Mouse (Mus musculus): ENCODE measurements around the gene Cacna2d4. TPM values are rescaled to one million over a fixed set of nuclear protein-coding genes. Genes with fewer than 3 reads are reported as not detected.

Cacna2d4 gene
- total RNA-seq, 2 experiments from 2014 or later: 1.8 to 2.5 TPM

GRCm38 (mm10) chr6:119377613-119378012 lies 141.3 kb downstream of the Cacna2d4 start:
- DNase-seq (ENCODE audit: extremely low spot score in 1 of 2, low spot score in 1 of 2): no peak

DNA sequence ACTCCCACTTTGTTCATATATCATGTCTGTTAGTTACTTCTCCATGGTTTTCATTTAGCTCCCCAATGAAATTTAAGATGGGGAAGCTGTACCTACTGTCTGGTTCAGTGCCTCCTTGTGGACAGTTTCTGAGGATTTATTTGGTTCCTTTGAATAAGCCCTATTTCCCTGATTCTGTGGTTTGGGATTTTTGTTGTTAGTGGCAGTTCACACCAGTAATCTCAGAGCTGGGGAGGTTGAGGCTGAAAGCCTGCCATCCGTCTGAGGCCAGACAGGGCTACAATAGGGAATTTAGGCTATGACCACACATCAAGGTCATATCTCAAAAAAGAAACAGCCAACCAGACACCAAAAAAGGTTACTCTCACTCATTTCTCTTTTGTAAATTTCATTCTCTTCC lies 142.3 kb downstream of the Cacna2d4 start:
- DNase-seq (ENCODE audit: extremely low spot score in 1 of 2, low spot score in 1 of 2): no peak

DNA sequence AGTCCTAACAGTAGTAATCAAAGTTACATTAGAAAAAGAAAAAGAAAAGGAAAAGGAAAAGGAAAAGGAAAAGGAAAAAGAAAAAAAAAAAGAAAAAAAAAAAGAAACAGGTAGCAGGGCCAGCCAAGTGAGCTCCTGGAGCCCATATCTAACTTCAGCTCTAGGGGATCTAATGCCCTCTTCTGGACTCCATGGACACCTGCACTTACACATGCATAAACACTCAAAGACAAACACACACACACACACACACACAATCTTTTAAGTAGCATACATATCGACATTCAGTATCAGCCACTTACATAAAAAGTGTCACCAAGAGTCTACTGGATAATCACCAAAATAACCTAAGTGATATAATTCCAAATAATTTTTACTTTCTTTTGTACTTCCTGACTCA lies 149.3 kb downstream of the Cacna2d4 start:
- DNase-seq (ENCODE audit: extremely low spot score in 1 of 2, low spot score in 1 of 2): no peak

- no peak for DNase-seq (ENCODE audit: extremely low spot score in 1 of 2, low spot score in 1 of 2)
Observed at GRCm38 (mm10) chr6:119386421-119386820, 150.1 kb downstream of the Cacna2d4 start.

- DNase-seq (ENCODE audit: extremely low spot score in 1 of 2, low spot score in 1 of 2): no peak
Observed at GRCm38 (mm10) chr6:119386821-119387220, 150.5 kb downstream of the Cacna2d4 start.

GRCm38 (mm10) chr6:119387801-119388649 lies 151.7 kb downstream of the Cacna2d4 start:
- peak; percentile 17 to 18 for DNase-seq (ENCODE audit: extremely low spot score in 1 of 2, low spot score in 1 of 2)

DNA sequence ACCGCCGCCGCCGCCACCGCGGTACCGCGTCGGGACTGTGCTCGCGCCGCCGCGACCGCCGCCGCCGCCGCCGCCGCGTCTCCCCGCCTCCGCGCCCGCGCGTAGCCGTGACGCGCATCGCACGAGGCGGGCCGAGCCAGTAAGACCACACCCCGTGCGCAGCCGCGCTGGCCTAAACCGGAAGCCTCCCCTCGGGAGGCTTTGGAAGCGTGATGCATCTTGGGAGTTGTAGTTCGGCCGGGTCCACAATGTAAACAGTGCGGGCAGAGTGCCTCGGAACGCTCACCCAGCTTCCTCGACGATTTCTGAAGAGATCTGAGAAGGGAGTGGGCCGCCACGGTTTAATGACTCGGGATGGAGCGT lies 152.3 kb downstream of the Cacna2d4 start:
- peak; percentile 80 to 85 for DNase-seq (ENCODE audit: extremely low spot score in 1 of 2, low spot score in 1 of 2)

DNA sequence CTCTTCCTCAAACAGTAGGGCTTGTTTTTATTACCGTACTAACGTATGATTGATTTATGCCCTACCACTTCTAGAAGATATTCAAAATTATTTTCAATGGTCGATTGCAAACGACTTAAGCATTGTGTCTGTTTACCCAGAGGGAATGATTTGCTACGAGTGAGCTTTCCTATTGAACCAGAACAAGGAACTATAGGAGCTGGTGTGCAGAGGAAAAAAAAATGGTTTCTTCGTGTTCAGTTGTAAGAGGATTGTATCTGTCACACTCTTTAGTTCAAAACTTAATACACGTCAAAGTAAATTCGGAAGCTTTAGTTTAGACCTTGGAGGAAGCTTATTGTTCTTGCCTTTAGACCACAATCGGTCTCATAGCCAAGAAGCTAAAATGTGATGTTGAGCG lies 152.8 kb downstream of the Cacna2d4 start:
- DNase-seq (ENCODE audit: extremely low spot score in 1 of 2, low spot score in 1 of 2): no peak

DNA sequence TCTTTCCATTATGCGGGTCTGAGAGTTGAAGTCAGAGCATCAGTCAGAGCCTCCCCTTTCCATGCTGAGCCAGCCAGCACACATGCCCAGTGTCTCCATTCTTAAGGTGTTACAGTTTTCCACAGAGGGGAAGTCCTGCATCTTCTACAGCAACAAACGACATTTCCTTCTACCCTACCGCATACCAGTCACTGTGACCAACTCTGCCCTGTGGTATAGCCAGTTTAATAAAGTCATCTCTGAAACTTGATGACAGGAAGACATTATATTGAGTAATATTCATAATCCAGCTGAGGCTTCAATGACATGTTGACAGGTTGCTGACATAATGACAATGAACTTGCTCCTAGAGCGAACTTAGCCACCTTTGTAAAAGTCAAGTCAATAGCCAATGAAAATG lies 154.4 kb downstream of the Cacna2d4 start:
- DNase-seq (ENCODE audit: extremely low spot score in 1 of 2, low spot score in 1 of 2): no peak

- DNase-seq (ENCODE audit: extremely low spot score in 1 of 2, low spot score in 1 of 2): no peak
Observed at GRCm38 (mm10) chr6:119392836-119393235, 156.5 kb downstream of the Cacna2d4 start.

DNA sequence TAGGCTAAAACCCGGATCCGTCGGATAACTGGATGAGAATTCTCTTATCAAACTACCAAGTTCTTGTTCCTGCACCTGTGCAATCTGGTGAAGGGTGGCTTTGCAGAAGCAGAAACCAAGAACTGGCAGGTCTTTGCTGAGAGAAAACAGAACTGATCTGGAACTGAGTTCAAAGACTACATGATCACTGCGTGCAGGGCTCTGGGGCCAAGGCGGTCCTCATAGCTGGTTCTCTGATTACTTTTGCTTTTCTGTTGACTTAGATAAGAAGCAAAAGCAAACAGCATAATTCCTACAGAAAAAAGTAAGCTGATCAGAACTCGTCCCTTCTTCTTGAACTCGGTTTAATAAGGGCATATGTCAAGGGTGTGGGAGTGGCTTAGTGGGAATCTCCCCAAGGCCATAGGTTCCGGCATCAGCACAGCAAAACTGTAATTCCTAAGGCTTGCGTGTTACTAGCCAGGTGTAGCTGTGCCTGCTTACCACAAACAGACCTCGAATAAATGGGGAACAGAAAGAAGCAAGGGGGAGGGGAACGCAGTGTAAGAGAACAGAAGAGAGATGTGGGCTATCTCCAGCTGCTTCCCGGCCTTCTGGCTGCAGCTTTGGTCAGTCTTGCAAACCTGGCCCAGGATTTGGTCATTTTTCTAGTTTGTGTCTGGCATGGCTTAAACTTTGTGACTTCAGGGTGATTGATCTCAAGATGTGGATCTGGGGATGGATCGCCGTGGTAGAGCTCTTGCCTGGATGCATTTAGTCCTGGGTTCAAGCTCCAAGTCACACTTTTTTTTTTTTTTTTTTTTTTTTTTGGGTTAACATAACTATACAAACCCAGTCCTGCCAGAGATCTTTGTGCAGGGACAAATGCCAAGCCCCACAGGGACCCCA lies 159.3 kb downstream of the Cacna2d4 start:
- no peak for DNase-seq (ENCODE audit: extremely low spot score in 1 of 2, low spot score in 1 of 2)

GRCm38 (mm10) chr6:119396309-119396634 lies 159.9 kb downstream of the Cacna2d4 start:
- no peak for DNase-seq (ENCODE audit: extremely low spot score in 1 of 2, low spot score in 1 of 2)

DNA sequence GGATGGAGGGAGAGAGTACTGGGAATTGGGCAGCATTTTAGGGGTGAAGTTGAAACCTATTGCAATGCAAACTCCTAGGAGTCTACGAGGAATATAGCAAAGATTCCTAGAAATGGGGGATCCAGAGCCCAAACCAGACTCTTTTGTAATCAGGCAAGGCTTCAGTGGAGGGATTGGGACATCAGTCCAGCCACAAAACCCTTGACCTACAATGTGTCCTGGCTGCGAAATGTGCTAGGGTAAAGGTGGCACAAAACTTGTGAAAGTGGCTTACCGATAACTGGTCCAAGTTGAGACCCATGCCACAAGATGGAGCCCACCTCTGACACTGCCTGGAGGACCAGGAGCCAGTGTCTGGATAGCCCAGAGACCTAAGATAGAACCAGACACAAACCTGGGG lies 163.0 kb downstream of the Cacna2d4 start:
- DNase-seq (ENCODE audit: extremely low spot score in 1 of 2, low spot score in 1 of 2): no peak

DNA sequence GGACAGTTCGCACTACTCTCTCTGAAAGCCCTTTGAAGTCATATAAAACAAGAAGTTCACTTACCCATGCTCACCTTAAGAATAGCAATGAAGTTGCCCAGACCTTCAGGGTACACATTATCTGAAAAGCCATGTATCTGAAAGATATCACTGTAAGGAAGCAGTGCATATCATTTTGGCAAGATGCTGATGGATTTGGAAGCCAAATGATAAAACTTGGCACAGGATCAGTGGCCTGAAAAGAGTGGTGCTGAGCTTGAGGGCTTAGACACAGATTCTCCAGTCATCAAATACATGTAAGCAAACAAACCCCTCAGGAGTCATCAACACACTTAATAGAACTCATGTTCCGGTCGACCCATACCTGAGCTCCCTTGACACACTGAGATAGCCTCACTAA lies 164.3 kb downstream of the Cacna2d4 start:
- DNase-seq (ENCODE audit: extremely low spot score in 1 of 2, low spot score in 1 of 2): no peak

GRCm38 (mm10) chr6:119401545-119402304 lies 165.4 kb downstream of the Cacna2d4 start:
- no peak for DNase-seq (ENCODE audit: extremely low spot score in 1 of 2, low spot score in 1 of 2)

Other genes starting within 250 kb of the Cacna2d4 start
- 10 to 100 TPM; 15.0 to 22.5 TPM for gene Dcp1b, start 61.3 kb upstream of the Cacna2d4 start, total RNA-seq (2021)
- 10 to 100 TPM; 69.0 to 86.7 TPM for gene Cacna1c, start 40.1 kb upstream of the Cacna2d4 start, total RNA-seq (2021)
- gene Lrtm2, start 94.2 kb downstream of the Cacna2d4 start, total RNA-seq (2021): 10 to 100 TPM; 35.6 to 37.4 TPM
- 10 to 100 TPM; 31.3 to 40.9 TPM for gene Adipor2, start 181.2 kb downstream of the Cacna2d4 start, total RNA-seq (2021)
- gene Fbxl14, start 243.1 kb downstream of the Cacna2d4 start, total RNA-seq (2021): 10 to 100 TPM; 31.1 to 32.6 TPM

Measured in layer of hippocampus, postnatal 25 days (tissue).